Mouse (Mus musculus) layer of hippocampus, postnatal 10 days (tissue): ENCODE results near the gene Fdx1l. TPM values are rescaled to one million over a fixed set of nuclear protein-coding genes. Genes with fewer than 3 reads are reported as not detected.

Source experiments
- DNase-seq, 2 experiments: peaks; one replicate each; pipeline ENCODE4 v3.0.0; 2021; ENCODE audit warnings: low spot score in 2 of 2
- microRNA-seq, 2 experiments: library from miRNA; unstranded; fragments of <30 nt; microRNA quantifications; one replicate each; pipeline ENCODE4 v1.2.0; 2021
- total RNA-seq, 2 experiments: library from RNA; stranded (reverse); gene quantifications; 2 replicates each; pipeline ENCODE4 v1.2.3; 2021

Fdx1l gene
- total RNA-seq, 2 experiments from 2014 or later: 53.7 to 55.2 TPM

GRCm38 (mm10) chr9:21029291-21030054, 43.9 kb downstream of the Fdx1l start, which contains the start of gene Icam4:
Icam4 (plus strand) TSS chr9:21029373.
- peak; percentile 81 to 85 for DNase-seq

DNA sequence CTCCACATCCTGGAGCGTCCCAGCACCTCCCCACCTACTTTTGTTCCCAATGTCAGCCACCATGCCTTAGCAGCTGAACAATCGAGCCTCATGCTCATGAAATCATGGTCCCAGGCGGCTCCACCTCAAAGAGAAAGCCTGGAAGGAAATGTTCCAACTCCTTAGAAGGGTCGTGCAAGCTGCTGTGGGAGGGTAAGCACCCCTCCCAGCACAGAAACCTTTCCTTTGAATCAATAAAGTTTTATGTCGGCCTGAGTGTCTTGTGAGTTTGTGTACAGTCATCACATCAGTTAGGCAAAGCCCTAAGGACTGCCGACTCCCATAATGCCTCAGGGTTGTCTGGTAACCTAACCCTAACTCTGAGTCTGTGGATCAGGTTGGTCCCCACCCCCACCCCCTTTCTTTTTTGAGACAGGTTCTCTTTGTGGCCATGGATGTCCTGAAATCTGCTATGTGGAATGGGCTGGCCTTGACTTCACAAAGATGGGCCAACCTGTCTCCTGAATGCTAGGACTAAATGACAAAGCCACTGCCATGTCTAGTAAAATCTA, 44.8 kb downstream of the Fdx1l start:
- no peak for DNase-seq

DNA sequence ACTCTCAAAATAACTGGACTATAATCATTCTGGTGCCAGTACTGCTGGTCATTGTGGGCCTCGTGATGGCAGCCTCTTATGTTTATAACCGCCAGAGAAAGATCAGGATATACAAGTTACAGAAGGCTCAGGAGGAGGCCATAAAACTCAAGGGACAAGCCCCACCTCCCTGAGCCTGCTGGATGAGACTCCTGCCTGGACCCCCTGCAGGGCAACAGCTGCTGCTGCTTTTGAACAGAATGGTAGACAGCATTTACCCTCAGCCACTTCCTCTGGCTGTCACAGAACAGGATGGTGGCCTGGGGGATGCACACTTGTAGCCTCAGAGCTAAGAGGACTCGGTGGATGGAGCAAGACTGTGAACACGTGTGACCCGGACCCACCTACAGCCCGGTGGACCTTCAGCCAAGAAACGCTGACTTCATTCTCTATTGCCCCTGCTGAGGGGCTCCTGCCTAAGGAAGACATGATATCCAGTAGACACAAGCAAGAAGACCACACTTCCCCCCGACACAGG, 45.6 kb downstream of the Fdx1l start:
- DNase-seq: no peak

DNA sequence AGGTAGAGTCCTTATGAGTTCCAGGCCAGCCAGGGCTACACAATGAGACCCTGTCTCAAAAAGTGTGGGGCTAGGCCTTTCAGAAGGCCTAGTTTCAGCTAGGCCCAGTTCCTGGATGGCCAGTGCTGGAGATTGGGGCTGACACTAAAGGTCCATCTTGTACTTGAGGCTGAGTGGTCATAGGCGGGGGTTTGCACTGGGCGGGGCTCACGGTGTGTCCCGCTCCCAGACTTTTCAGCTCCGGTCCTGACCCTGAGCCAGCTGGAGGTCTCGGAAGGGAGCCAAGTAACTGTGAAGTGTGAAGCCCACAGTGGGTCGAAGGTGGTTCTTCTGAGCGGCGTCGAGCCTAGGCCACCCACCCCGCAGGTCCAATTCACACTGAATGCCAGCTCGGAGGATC, 46.6 kb downstream of the Fdx1l start:
- DNase-seq: no peak

DNA sequence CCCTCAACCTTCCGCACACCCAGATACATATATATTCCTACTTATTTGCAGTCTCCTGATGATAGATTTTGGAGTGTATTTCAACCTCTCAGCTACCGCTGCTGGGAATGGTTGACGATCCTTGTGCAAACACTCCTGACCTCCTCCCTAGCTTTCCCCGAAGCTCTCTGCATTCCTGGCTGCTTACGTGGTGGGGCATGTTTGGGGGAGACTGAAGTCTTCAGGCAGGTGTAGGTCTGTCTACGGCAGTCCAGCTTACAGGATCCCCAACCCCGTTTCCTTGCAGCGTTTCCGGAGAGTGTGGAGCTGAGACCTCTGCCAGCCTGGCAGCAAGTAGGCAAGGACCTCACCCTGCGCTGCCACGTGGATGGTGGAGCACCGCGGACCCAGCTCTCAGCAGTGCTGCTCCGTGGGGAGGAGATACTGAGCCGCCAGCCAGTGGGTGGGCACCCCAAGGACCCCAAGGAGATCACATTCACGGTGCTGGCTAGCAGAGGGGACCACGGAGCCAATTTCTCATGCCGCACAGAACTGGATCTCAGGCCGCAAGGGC, 48.1 kb downstream of the Fdx1l start:
- DNase-seq: no peak

DNA sequence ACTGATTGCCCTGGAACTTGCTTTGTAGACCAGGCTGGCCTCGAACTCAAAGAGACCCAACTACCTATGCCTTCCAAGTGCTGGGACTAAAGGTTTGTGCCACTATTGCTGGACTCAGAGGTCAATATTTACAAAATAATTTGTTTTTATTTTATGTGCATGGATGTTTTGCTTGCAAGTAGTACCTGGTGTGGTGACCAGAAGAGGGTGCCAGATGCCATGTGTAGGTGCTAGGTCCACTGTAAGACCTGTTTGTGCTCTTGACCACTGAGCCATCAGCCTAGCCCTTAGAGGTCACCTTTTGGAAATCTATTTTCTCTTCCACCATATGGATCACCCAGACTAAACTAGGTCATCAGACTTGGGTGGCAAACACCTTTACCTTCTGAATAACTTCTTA, 50.7 kb downstream of the Fdx1l start:
- no peak for DNase-seq

- DNase-seq: no peak
Observed at GRCm38 (mm10) chr9:21022288-21022687, 51.1 kb downstream of the Fdx1l start.

DNA sequence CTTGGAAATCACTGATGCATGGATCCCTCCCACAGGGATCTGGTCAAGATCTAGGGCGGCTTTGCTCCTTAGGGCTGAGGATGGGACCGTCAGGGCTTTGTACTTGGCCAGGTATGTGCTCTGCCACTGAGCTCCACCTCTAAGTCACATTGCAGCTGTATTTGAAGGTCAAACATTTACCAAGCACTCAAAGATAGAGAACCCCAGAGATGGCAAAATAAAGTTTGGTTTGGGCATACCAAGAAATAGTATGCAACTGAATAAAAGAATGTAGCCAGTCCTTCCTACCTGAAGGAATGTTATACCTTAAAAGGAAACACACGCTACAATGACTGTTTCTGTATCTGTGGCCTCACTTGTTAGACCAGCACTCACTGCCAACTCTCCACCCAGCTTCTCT, 52.1 kb downstream of the Fdx1l start:
- DNase-seq: no peak

- DNase-seq: no peak
Observed at GRCm38 (mm10) chr9:21018600-21018999, 54.8 kb downstream of the Fdx1l start.

Small RNA genes lying within 50 kb of the gene (microRNA-seq; reads per million reads assigned to microRNA genes)
- 0 reads per million in 2 experiments for gene Mir1900
- 0.67 to 0.98 reads per million in 2 experiments for gene Mir7082

Other genes with a start within 250 kb of the Fdx1l start
- 10 to 100 TPM; 48.2 to 55.5 TPM for gene A230050P20Rik, start 205.0 kb downstream of the Fdx1l start, total RNA-seq
- 10 to 100 TPM; 10.4 to 12.8 TPM for gene Angptl6, start 193.9 kb downstream of the Fdx1l start, total RNA-seq
- gene Ppan, start 185.4 kb downstream of the Fdx1l start, total RNA-seq: 10 to 100 TPM; 28.9 to 35.8 TPM
- gene Eif3g, start 175.0 kb downstream of the Fdx1l start, total RNA-seq: 100 to 1,000 TPM; 137 to 144 TPM
- gene Dnmt1, start 113.7 kb downstream of the Fdx1l start, total RNA-seq: 10 to 100 TPM; 47.4 to 52.1 TPM
- gene S1pr2, start 96.8 kb downstream of the Fdx1l start, total RNA-seq: 1 to 10 TPM; 3.1 to 4.1 TPM
- gene Mrpl4, start 70.9 kb downstream of the Fdx1l start, total RNA-seq: 10 to 100 TPM; 47.2 to 54.4 TPM
- gene Icam1, start 57.6 kb downstream of the Fdx1l start, total RNA-seq: 1 to 10 TPM; 3.0 to 3.9 TPM
- under 1 TPM in 1 of 2 experiments, not detected in 1; 0.56 TPM for gene Icam4, start 44.2 kb downstream of the Fdx1l start, total RNA-seq
- gene Icam5, start 41.5 kb downstream of the Fdx1l start, total RNA-seq: 100 to 1,000 TPM; 256 to 261 TPM
- gene Zglp1, start 6.5 kb downstream of the Fdx1l start, total RNA-seq: 1 to 10 TPM; 1.7 to 2.4 TPM
- gene Gm49373, start 518 bp downstream of the Fdx1l start, total RNA-seq: 1 to 10 TPM; 1.4 to 1.5 TPM
- gene Gm38431, start 18.4 kb upstream of the Fdx1l start, total RNA-seq: 1 to 10 TPM; 2.4 to 3.4 TPM
- 10 to 100 TPM; 36.1 to 37.6 TPM for gene Raver1, start 18.4 kb upstream of the Fdx1l start, total RNA-seq
- 10 to 100 TPM; 12.7 to 14.0 TPM for gene Tyk2, start 57.6 kb upstream of the Fdx1l start, total RNA-seq
- 100 to 1,000 TPM; 136 to 139 TPM for gene Cdc37, start 76.4 kb upstream of the Fdx1l start, total RNA-seq
- 10 to 100 TPM; 58.9 to 59.5 TPM for gene Pde4a, start 92.1 kb upstream of the Fdx1l start, total RNA-seq
- 10 to 100 TPM; 51.7 to 56.5 TPM for gene Keap1, start 165.7 kb upstream of the Fdx1l start, total RNA-seq
- 1 to 10 TPM; 2.4 to 3.0 TPM for gene S1pr5, start 174.8 kb upstream of the Fdx1l start, total RNA-seq
- 10 to 100 TPM; 28.8 to 29.4 TPM for gene Atg4d, start 191.7 kb upstream of the Fdx1l start, total RNA-seq
- 10 to 100 TPM; 37.7 to 39.2 TPM for gene Kri1, start 214.4 kb upstream of the Fdx1l start, total RNA-seq
- gene Cdkn2d, start 217.8 kb upstream of the Fdx1l start, total RNA-seq: 10 to 100 TPM; 66.7 to 69.5 TPM
- gene Ap1m2, start 238.7 kb upstream of the Fdx1l start, total RNA-seq: 1 to 10 TPM in 1 of 2 experiments, under 1 TPM in 1; 0.45 to 1.3 TPM
- 10 to 100 TPM; 62.2 to 63.6 TPM for gene Slc44a2, start 247.1 kb upstream of the Fdx1l start, total RNA-seq